In genomic region chr13:49013206-49013794, GRCm38 (mm10) we compare ENCODE assay signal across 20 mouse cellular contexts. TPM values are rescaled to one million over a fixed set of nuclear protein-coding genes. Genes with fewer than 3 reads are reported as not detected.
A peak's percentile ranks its signal among the peaks of the same experiment; 100 is the strongest.
DNase-seq lines count a peak whose midpoint lies in the region; ATAC-seq lines count a peak whose summit lies in the region.
"Had no signal": no experiment of that assay in that cellular context is flagged by ENCODE, and none has a peak within 500 bp of the region (broad histone marks: within the 10 kb centered on the region; RNA-seq: fewer than 3 reads in every experiment).

No protein-coding gene starts in this region.

- peaks cover 41% of the 10 kb centered on the region for H3K4me1 ChIP-seq in forebrain, embryonic 10.5 days
- H3K4me1 ChIP-seq in forebrain, embryonic 13.5 days, result peaks cover 36% of the 10 kb centered on the region
- peaks cover 23% of the 10 kb centered on the region for H3K4me1 ChIP-seq in embryonic facial prominence, embryonic 13.5 days

- peaks cover 9% of the 10 kb centered on the region for H3K9me3 ChIP-seq in forebrain, embryonic 10.5 days
- peaks cover 8% of the 10 kb centered on the region; the same call in 1 of the 2 replicates for H3K9me3 ChIP-seq in forebrain, embryonic 13.5 days (replicated peaks)
- H3K9me3 ChIP-seq in embryonic facial prominence, embryonic 13.5 days, result no peaks in the 10 kb centered on the region
- H3K9me3 ChIP-seq: hindbrain, embryonic 15.5 days; liver, embryonic 15.5 days; neural tube, embryonic 15.5 days had no signal

- no peak for ATAC-seq in forebrain, embryonic 13.5 days
- no peak for ATAC-seq in embryonic facial prominence, embryonic 13.5 days (ENCODE audit: insufficient number of reproducible peaks, insufficient read depth, low FRiP score, low TSS enrichment, low read depth)
- ATAC-seq: intestine, embryonic 16.5 days; midbrain, embryonic 13.5 days had no signal

- H3K4me2 ChIP-seq in forebrain, embryonic 13.5 days, result no peak overlapping the region
- H3K4me2 ChIP-seq in embryonic facial prominence, embryonic 13.5 days, result no peak overlapping the region
- H3K4me2 ChIP-seq: heart, embryonic 12.5 days; hindbrain, embryonic 15.5 days; limb, embryonic 13.5 days; liver, embryonic 15.5 days; midbrain, embryonic 13.5 days; neural tube, embryonic 15.5 days had no signal

- H3K36me3 ChIP-seq in forebrain, embryonic 10.5 days (replicated peaks), result no peaks in the 10 kb centered on the region
- no peaks in the 10 kb centered on the region for H3K36me3 ChIP-seq in forebrain, embryonic 13.5 days (ENCODE audit: poor library complexity, severe bottlenecking)
- no peaks in the 10 kb centered on the region for H3K36me3 ChIP-seq in embryonic facial prominence, embryonic 13.5 days
- H3K36me3 ChIP-seq: heart, embryonic 12.5 days; hindbrain, embryonic 15.5 days; limb, embryonic 13.5 days; liver, embryonic 15.5 days; midbrain, embryonic 13.5 days; neural tube, embryonic 15.5 days had no signal

- 29% methylated on average over 5 of the region's 5 CpGs for WGBS in forebrain, embryonic 10.5 days
- WGBS in forebrain, embryonic 13.5 days, result 10% methylated on average over 5 of the region's 5 CpGs
- WGBS in embryonic facial prominence, embryonic 13.5 days, result 37% methylated on average over 5 of the region's 5 CpGs

- no peak for DNase-seq in forebrain, embryonic 10.5 days (ENCODE audit: extremely low spot score, low spot score)
- peak; percentile 35 for DNase-seq in 3134 (ENCODE audit: extremely low read depth, insufficient read length, low spot score)
- peak; percentile 98 for DNase-seq in R1 (ENCODE audit: low read depth, low spot score)
- DNase-seq in kidney, postnatal 10 days, result no peak
- no peak for DNase-seq in adrenal gland, adult 18-20 months (ENCODE audit: low spot score in 2 of 2)
- no peak for DNase-seq in kidney, postnatal 36 days
- DNase-seq: adrenal gland, postnatal 14 days; cerebellum, adult 2 months; right cerebral cortex, postnatal 4 days had no signal

- H3K27me3 ChIP-seq in forebrain, embryonic 10.5 days (ENCODE audit: poor library complexity, severe bottlenecking), result peaks cover 25% of the 10 kb centered on the region
- 0 out of 2 replicates have a peak, but pooled peaks cover 3% of the 10 kb centered on the region for H3K27me3 ChIP-seq in forebrain, embryonic 13.5 days
- H3K27me3 ChIP-seq in embryonic facial prominence, embryonic 13.5 days, result no peaks in the 10 kb centered on the region
- H3K27me3 ChIP-seq: hindbrain, embryonic 15.5 days had no signal

- H3K9ac ChIP-seq in forebrain, embryonic 13.5 days, result no peak overlapping the region
- H3K9ac ChIP-seq in embryonic facial prominence, embryonic 13.5 days, result no peak overlapping the region
- H3K9ac ChIP-seq: heart, embryonic 12.5 days; hindbrain, embryonic 15.5 days; limb, embryonic 13.5 days; liver, embryonic 15.5 days; midbrain, embryonic 13.5 days; neural tube, embryonic 15.5 days had no signal

- H3K4me3 ChIP-seq in forebrain, embryonic 10.5 days, result no peak overlapping the region
- H3K4me3 ChIP-seq in forebrain, embryonic 13.5 days, result no peak overlapping the region
- no peak overlapping the region for H3K4me3 ChIP-seq in embryonic facial prominence, embryonic 13.5 days
- H3K4me3 ChIP-seq: erythroblast, embryonic 14.5 days; heart, embryonic 12.5 days; hindbrain, embryonic 15.5 days; layer of hippocampus, adult 2 months; limb, embryonic 13.5 days; liver, embryonic 15.5 days; midbrain, embryonic 13.5 days; neural tube, embryonic 15.5 days had no signal

- peak overlapping the region; percentile 45; the same call in 1 of the 2 replicates for H3K27ac ChIP-seq in forebrain, embryonic 10.5 days
- no peak overlapping the region for H3K27ac ChIP-seq in forebrain, embryonic 13.5 days
- H3K27ac ChIP-seq in embryonic facial prominence, embryonic 13.5 days, result peak overlapping the region; percentile 17
- H3K27ac ChIP-seq: hindbrain, embryonic 15.5 days; layer of hippocampus, adult 2 months; limb, embryonic 13.5 days; liver, embryonic 15.5 days; midbrain, embryonic 13.5 days; neural tube, embryonic 15.5 days had no signal

RNA-seq across cellular contexts. Expression of gene Fam120a, which starts 45.5 kb away (rescaled TPM):
- polyA plus RNA-seq in forebrain, embryonic 10.5 days (2016; fragmentation: Nextera tagmentation; extraction: Ambion mirVana), result 13.7 and 14.5 TPM in 2 replicates
- 16.0 and 16.3 TPM in 2 replicates for polyA plus RNA-seq in forebrain, embryonic 13.5 days (2015; fragmentation: Nextera tagmentation; extraction: Ambion mirVana)
- polyA plus RNA-seq in embryonic facial prominence, embryonic 13.5 days (2015; fragmentation: Nextera tagmentation; extraction: Ambion mirVana), result 24.8 and 25.1 TPM in 2 replicates
- 100 to 1,000 TPM; 148 to 180 TPM for total RNA-seq in adrenal gland, adult 18-20 months (2021)

Comparison
In these comparisons a context has a peak if more than half of its experiments do, and no peak if none do; other contexts are left out.
1. DNase-seq: peak in 3134 (single experiment) and R1 (single experiment); none in forebrain, embryonic 10.5 days (single experiment), kidney, postnatal 10 days (single experiment), adrenal gland, adult 18-20 months (0 of 2) and kidney, postnatal 36 days (0 of 2).